Mouse (Mus musculus): ENCODE measurements around the gene Ankrd13a. TPM values are rescaled to one million over a fixed set of nuclear protein-coding genes. Genes with fewer than 3 reads are reported as not detected.

Gene Ankrd13a
- polyA plus RNA-seq, 1 experiment from 2014 or later, result 71.9 TPM

DNA sequence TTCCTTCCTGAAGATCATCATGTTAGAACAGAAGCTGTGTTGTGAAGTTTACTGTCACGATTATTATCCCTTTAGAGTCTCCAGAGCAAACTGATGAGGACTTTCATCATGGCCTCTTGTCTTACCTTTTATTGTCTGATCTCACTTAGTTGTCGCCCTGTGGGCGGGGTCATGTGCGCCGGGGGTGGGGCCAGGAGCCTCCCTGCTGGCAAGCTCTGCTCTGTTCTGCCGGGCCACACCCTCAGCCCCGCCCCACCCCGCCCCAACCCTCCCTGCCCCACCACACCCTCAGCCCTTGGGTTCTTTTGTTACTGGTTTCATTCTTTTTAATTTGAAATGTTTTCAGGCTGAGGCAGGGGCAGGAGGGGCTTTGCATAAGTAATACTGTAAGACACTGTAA is 26.6 kb downstream of the Ankrd13a start:
- no peak overlapping the region for H3K4me2 ChIP-seq
- ATAC-seq (ENCODE audit: low FRiP score) (no peak), DNase-seq (ENCODE audit: low spot score, missing footprints) (peak; percentile 73)
- H3K4me1 ChIP-seq (ENCODE audit: control insufficient read depth, insufficient read depth, low read length), result peaks cover 5% of the 10 kb centered on the region; the same call in 1 of the 2 replicates
- no peak overlapping the region for H3K4me3 ChIP-seq (ENCODE audit: low read depth, low read length)
- peaks cover 9% of the 10 kb centered on the region for H3K36me3 ChIP-seq (ENCODE audit: control insufficient read depth, insufficient read depth, low read length)
- no peak overlapping the region for H3K27ac ChIP-seq (ENCODE audit: low read depth, low read length)
- no peak overlapping the region for H3K9ac ChIP-seq (ENCODE audit: low read length)
- no peaks in the 10 kb centered on the region for H3K27me3 ChIP-seq (ENCODE audit: control insufficient read depth, insufficient read depth, low read length)
- WGBS, result 23% methylated on average over 8 of the region's 8 CpGs
- H3K9me3 ChIP-seq (ENCODE audit: control insufficient read depth, low read length), result no peaks in the 10 kb centered on the region

DNA sequence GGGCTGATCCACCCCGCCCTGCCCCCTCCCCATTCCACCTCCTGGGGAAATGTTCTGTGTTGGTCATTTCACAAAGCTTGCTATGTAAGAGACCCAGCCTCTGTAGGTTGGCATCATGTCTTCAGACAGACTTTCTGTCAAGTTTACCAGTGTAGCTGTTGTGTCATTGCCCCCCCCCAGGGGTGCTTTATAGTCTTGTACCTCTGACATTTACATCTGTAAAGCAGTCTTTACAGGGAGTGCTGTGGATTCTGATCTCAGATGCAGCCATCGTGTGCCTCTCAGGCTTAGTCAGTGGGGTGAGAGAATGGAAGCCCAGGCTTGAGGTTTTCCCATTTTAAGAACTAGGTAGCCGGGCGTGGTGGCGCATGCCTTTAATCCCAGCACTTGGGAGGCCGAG is 27.4 kb downstream of the Ankrd13a start:
- Histone ChIP-seq H3K4me2 (no peak overlapping the region), H3K27ac (ENCODE audit: low read depth, low read length) (no peak overlapping the region), H3K4me3 (ENCODE audit: low read depth, low read length) (no peak overlapping the region), H3K9ac (ENCODE audit: low read length) (no peak overlapping the region), H3K36me3 (ENCODE audit: control insufficient read depth, insufficient read depth, low read length) (peaks cover 9% of the 10 kb centered on the region), H3K9me3 (ENCODE audit: control insufficient read depth, low read length) (no peaks in the 10 kb centered on the region), H3K4me1 (ENCODE audit: control insufficient read depth, insufficient read depth, low read length) (no peaks in the 10 kb centered on the region), H3K27me3 (ENCODE audit: control insufficient read depth, insufficient read depth, low read length) (no peaks in the 10 kb centered on the region)
- no peak for ATAC-seq (ENCODE audit: low FRiP score)
- no peak for DNase-seq (ENCODE audit: low spot score, missing footprints)
- WGBS, result 88% methylated on average over 6 of the region's 6 CpGs

DNA sequence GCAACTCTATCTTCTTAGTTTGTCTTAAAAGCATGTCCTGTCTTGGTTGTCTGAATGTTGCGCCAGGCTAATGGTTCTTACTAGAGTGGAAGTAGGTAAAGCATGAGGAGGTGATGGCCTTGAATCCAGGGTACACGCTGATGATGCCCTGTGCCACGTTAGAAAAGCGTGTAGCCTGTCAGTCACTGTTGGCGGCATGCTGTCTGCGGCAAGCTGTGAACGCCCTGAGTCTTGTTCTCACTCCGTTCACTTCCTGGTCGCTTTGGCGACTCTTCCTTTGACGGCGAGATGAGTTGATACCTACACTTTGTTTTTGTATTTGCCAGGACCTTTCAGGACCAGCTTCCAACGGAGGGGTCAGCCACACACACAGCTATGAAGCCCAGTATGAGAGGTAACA is 28.8 kb downstream of the Ankrd13a start:
- no peak overlapping the region for H3K4me3 ChIP-seq (ENCODE audit: low read depth, low read length)
- 93% methylated on average over 13 of the region's 13 CpGs for WGBS
- ATAC-seq (ENCODE audit: low FRiP score), result no peak
- H3K36me3 ChIP-seq (ENCODE audit: control insufficient read depth, insufficient read depth, low read length), result peaks cover 10% of the 10 kb centered on the region
- H3K4me1 ChIP-seq (ENCODE audit: control insufficient read depth, insufficient read depth, low read length), result no peaks in the 10 kb centered on the region
- no peak overlapping the region for H3K4me2 ChIP-seq
- no peaks in the 10 kb centered on the region for H3K9me3 ChIP-seq (ENCODE audit: control insufficient read depth, low read length)
- peak; percentile 54 for DNase-seq (ENCODE audit: low spot score, missing footprints)
- no peak overlapping the region for H3K27ac ChIP-seq (ENCODE audit: low read depth, low read length)
- no peaks in the 10 kb centered on the region for H3K27me3 ChIP-seq (ENCODE audit: control insufficient read depth, insufficient read depth, low read length)
- no peak overlapping the region for H3K9ac ChIP-seq (ENCODE audit: low read length)

DNA sequence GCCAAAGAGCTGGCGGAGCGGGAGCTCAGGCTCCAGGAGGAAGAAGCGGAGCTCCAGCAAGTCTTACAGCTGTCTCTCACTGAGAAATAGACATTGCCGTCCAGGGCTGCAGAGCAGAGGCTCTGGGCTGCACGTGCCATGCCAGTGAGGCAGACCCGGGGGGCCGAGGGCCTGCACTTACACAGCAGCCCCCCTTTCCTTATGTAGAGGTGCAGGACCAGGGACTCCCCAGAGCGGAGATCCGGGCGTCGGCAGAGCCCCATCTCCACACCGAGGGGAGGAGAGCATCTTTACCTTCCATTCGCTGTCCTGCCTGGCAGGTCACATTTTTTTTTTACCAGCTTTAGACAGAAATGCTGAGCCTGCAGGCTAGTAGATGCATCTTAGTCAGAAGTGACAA is 29.9 kb downstream of the Ankrd13a start:
- Histone ChIP-seq H3K4me1 (ENCODE audit: control insufficient read depth, insufficient read depth, low read length) (no peaks in the 10 kb centered on the region), H3K4me2 (no peak overlapping the region), H3K27ac (ENCODE audit: low read depth, low read length) (no peak overlapping the region), H3K4me3 (ENCODE audit: low read depth, low read length) (no peak overlapping the region), H3K9me3 (ENCODE audit: control insufficient read depth, low read length) (no peaks in the 10 kb centered on the region), H3K27me3 (ENCODE audit: control insufficient read depth, insufficient read depth, low read length) (no peaks in the 10 kb centered on the region), H3K36me3 (ENCODE audit: control insufficient read depth, insufficient read depth, low read length) (peaks cover 14% of the 10 kb centered on the region), H3K9ac (ENCODE audit: low read length) (no peak overlapping the region)
- no peak for ATAC-seq (ENCODE audit: low FRiP score)
- WGBS, result 85% methylated on average over 13 of the region's 13 CpGs
- peak; percentile 75 for DNase-seq (ENCODE audit: low spot score, missing footprints)

DNA sequence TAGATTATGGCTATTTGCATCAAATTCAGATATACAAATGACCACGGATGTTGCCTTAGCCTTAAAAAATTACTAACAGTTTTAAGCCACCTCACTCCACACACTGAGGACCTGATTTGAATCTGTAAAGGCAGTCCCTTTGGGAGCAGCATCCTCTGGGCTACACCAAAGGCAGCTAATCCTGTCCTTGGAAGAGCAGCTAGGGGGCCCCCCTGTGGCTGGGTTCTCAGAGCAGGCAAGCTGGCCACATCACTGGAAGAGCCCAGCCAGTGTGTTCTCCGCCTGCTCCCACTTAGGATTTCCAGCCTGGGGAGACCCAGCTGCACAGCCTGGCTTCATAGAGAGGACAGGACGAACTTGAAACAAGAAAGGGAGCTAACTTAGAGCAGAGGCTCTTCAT is 30.5 kb downstream of the Ankrd13a start:
- Histone ChIP-seq H3K4me2 (no peak overlapping the region), H3K9ac (ENCODE audit: low read length) (no peak overlapping the region), H3K4me3 (ENCODE audit: low read depth, low read length) (no peak overlapping the region), H3K27me3 (ENCODE audit: control insufficient read depth, insufficient read depth, low read length) (no peaks in the 10 kb centered on the region), H3K27ac (ENCODE audit: low read depth, low read length) (no peak overlapping the region), H3K9me3 (ENCODE audit: control insufficient read depth, low read length) (no peaks in the 10 kb centered on the region), H3K4me1 (ENCODE audit: control insufficient read depth, insufficient read depth, low read length) (no peaks in the 10 kb centered on the region), H3K36me3 (ENCODE audit: control insufficient read depth, insufficient read depth, low read length) (peaks cover 19% of the 10 kb centered on the region)
- no peak for ATAC-seq (ENCODE audit: low FRiP score)
- peak; percentile 84 for DNase-seq (ENCODE audit: low spot score, missing footprints)
- 28% methylated on average over 3 of the region's 3 CpGs for WGBS

DNA sequence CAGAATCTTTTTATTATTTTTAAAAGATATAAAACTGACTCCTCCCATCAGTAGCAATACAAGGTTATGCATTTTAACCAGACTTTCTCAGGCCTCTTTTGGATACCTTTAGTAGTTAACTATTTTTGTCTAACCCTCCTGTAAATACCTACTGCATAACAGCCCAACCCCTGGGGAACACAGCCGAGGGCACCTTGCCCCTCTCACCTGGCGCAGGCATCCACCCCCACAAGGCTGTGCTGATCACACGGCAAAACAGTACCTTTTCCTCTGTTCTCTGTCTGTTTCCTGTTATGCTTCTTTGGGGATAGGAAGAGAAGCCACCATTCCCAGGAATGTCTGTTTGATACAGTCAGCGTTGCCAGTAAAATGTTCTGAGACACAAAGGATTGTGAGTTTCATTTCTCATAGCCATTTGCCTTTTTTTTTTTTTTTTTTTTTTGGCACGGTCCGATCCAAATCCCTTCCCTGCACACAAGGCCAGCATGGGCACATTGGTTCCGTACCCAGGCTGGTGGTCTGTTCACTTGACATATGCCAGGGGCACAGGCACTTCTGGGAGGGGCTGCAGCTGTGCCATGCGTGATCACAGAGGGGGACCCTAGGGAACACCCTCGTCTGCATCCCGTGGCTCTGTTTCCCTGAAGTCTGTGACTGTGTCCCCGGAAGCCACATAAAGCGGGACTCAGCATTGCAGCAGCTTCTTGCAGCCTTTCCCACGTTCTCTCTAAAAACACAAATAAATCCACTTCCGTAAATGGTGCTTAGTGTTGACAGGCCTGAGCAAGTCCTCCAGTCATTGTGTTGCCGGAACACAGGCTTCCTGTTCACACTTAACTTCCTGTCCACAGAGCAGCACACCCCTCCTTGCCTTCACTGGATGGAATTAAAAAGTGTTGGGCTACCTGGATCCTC is 31.2 kb downstream of the Ankrd13a start:
- Histone ChIP-seq H3K36me3 (ENCODE audit: control insufficient read depth, insufficient read depth, low read length) (peaks cover 19% of the 10 kb centered on the region), H3K9me3 (ENCODE audit: control insufficient read depth, low read length) (no peaks in the 10 kb centered on the region), H3K27ac (ENCODE audit: low read depth, low read length) (no peak overlapping the region; the same call in 1 of the 2 replicates), H3K4me2 (no peak overlapping the region), H3K4me3 (ENCODE audit: low read depth, low read length) (no peak overlapping the region), H3K27me3 (ENCODE audit: control insufficient read depth, insufficient read depth, low read length) (no peaks in the 10 kb centered on the region), H3K9ac (ENCODE audit: low read length) (no peak overlapping the region), H3K4me1 (ENCODE audit: control insufficient read depth, insufficient read depth, low read length) (no peaks in the 10 kb centered on the region)
- no peak for ATAC-seq (ENCODE audit: low FRiP score)
- DNase-seq (ENCODE audit: low spot score, missing footprints), result peak; percentile 76
- 83% methylated on average over 15 of the region's 15 CpGs for WGBS

DNA sequence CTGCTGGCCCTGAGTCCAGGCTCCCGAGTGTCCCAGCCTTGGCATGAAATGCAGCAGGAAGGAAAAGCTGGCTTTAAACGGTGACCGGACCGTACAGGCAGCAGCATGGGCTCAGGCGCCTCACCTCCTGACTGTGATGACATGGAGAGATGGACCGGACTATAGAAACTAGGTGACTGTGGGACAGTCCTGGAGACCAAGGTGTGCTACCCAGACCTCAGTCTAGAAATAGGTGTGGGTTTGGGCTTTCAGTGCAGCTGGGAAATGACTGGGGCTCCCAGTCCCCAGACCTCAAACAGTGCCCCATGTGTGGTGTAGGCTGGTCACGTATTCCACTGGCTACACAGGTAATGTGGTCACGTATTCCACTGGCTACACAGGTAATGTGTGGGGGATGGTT is 32.2 kb downstream of the Ankrd13a start:
- no peak overlapping the region for H3K27ac ChIP-seq (ENCODE audit: low read depth, low read length)
- H3K4me1 ChIP-seq (ENCODE audit: control insufficient read depth, insufficient read depth, low read length), result no peaks in the 10 kb centered on the region
- WGBS, result 84% methylated on average over 8 of the region's 8 CpGs
- no peak overlapping the region for H3K4me3 ChIP-seq (ENCODE audit: low read depth, low read length)
- DNase-seq (ENCODE audit: low spot score, missing footprints) (peak; percentile 77), ATAC-seq (ENCODE audit: low FRiP score) (no peak)
- no peak overlapping the region for H3K4me2 ChIP-seq
- no peaks in the 10 kb centered on the region for H3K9me3 ChIP-seq (ENCODE audit: control insufficient read depth, low read length)
- no peak overlapping the region for H3K9ac ChIP-seq (ENCODE audit: low read length)
- H3K36me3 ChIP-seq (ENCODE audit: control insufficient read depth, insufficient read depth, low read length), result peaks cover 19% of the 10 kb centered on the region
- no peaks in the 10 kb centered on the region for H3K27me3 ChIP-seq (ENCODE audit: control insufficient read depth, insufficient read depth, low read length)

DNA sequence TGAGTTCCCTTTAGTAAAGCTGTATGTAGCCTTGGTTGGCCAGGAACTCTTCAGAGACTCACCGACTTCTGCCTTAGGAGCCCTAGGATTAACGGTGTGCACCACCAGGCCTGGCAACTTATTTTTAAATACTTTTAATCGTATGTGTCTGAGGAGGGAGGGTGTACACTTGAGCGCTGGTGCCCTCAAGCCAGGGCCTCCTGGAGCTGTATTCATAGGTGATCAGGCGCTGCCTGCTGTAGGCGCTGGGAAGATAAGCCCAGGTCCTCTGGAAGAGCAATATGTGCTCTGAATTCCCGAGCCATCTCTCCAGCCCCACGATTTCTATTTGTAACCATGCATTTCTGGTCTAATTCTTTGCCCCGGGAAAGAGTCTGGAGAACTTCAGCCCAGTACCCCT is 32.6 kb downstream of the Ankrd13a start:
- no peak overlapping the region for H3K9ac ChIP-seq (ENCODE audit: low read length)
- DNase-seq (ENCODE audit: low spot score, missing footprints) (peak; percentile 81), ATAC-seq (ENCODE audit: low FRiP score) (no peak)
- no peaks in the 10 kb centered on the region for H3K4me1 ChIP-seq (ENCODE audit: control insufficient read depth, insufficient read depth, low read length)
- no peak overlapping the region for H3K4me3 ChIP-seq (ENCODE audit: low read depth, low read length)
- H3K36me3 ChIP-seq (ENCODE audit: control insufficient read depth, insufficient read depth, low read length), result peaks cover 19% of the 10 kb centered on the region
- WGBS, result 49% methylated on average over 9 of the region's 9 CpGs
- H3K9me3 ChIP-seq (ENCODE audit: control insufficient read depth, low read length), result no peaks in the 10 kb centered on the region
- no peak overlapping the region for H3K4me2 ChIP-seq
- H3K27me3 ChIP-seq (ENCODE audit: control insufficient read depth, insufficient read depth, low read length), result no peaks in the 10 kb centered on the region
- H3K27ac ChIP-seq (ENCODE audit: low read depth, low read length), result no peak overlapping the region

DNA sequence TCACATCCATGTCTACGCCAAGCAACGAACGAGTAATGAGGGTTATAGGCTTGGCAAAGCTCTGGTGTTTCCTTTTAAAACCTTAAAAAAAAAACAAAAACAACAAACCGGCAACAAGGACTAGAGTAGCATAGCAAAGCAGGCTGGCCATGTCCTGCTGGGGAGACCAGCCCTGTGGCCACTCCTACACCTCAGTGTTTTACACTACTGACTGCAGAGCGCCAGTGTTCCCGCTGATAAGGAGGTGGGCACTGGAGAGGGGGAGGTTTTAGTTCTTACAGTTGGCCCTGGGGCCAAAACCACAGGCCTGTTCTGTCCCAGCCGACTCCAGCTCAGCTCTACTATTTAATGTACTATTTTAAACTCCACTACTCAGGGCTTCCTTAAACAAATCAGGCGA is 33.0 kb downstream of the Ankrd13a start:
- Histone ChIP-seq H3K27ac (ENCODE audit: low read depth, low read length) (no peak overlapping the region), H3K36me3 (ENCODE audit: control insufficient read depth, insufficient read depth, low read length) (peaks cover 17% of the 10 kb centered on the region), H3K9me3 (ENCODE audit: control insufficient read depth, low read length) (no peaks in the 10 kb centered on the region), H3K27me3 (ENCODE audit: control insufficient read depth, insufficient read depth, low read length) (no peaks in the 10 kb centered on the region), H3K4me2 (no peak overlapping the region), H3K4me3 (ENCODE audit: low read depth, low read length) (no peak overlapping the region), H3K4me1 (ENCODE audit: control insufficient read depth, insufficient read depth, low read length) (peaks cover under 1% of the 10 kb centered on the region; the same call in 1 of the 2 replicates), H3K9ac (ENCODE audit: low read length) (no peak overlapping the region)
- 33% methylated on average over 8 of the region's 8 CpGs for WGBS
- no peak for DNase-seq (ENCODE audit: low spot score, missing footprints)
- no peak for ATAC-seq (ENCODE audit: low FRiP score)

Data from midbrain, embryonic 11.5 days (tissue).